Mouse (Mus musculus) kidney, adult 8-10 months (tissue): ENCODE data around the gene Mup14.
"Not testable (repeated sequence)": the region's sequence is repeated elsewhere in the genome, so short reads cannot be mapped to it uniquely, and the experiment has no call there.

Experiments
- DNase-seq, 2 experiments: peaks; one replicate each; pipeline ENCODE4 v3.0.0; 2022

The Mup14 gene

GRCm38 (mm10) chr4:61303900-61304299 lies at the start of gene Mup14:
TSS of gene Mup14 (minus strand) at chr4:61304000.
- DNase-seq, result not testable (repeated sequence)

- peak; percentile 52 to 68 for DNase-seq
Observed at GRCm38 (mm10) chr4:61338108-61338507, 34.3 kb upstream of the Mup14 start.
